Mouse (Mus musculus) ovary, postnatal 36 days (tissue): ENCODE data around the gene 2310033P09Rik.
A peak's percentile ranks its signal among the peaks of the same experiment; 100 is the strongest.

ENCODE experiments used
- DNase-seq: peaks from one replicate; pipeline ENCODE4 v3.0.0; 2022; ENCODE audit warnings: low spot score, mixed read lengths

2310033P09Rik gene

DNA sequence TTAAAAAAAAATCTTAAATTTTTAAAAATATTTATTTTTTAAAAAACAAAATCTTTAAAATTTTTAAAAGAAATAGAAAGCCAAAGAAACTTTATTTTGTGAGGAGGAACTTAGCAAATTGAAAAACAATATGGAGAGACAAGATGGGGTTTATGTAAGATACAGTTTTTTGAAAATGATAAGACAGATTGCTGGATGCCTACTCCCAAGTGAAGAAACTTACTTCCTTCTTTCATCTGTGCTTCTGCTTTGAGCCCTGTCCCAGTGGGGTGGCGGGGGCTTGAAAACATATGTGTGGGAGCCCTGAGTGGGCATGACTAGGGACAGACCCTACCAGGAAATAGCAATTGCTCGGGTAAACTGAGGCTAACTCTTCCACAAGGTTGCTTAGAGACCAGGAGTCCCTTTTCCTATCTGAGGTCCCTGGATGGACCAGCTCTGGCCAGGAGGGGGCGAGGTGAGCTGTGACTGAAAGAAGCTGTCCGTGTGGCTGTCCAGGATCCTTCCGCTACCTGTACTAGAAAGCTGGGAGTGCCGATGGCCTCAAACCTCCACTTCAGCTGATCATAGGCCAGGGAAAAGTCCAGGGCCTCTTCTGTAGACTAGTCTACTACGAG, 22.1 kb downstream of the 2310033P09Rik start:
- DNase-seq: peak; percentile 69

DNA sequence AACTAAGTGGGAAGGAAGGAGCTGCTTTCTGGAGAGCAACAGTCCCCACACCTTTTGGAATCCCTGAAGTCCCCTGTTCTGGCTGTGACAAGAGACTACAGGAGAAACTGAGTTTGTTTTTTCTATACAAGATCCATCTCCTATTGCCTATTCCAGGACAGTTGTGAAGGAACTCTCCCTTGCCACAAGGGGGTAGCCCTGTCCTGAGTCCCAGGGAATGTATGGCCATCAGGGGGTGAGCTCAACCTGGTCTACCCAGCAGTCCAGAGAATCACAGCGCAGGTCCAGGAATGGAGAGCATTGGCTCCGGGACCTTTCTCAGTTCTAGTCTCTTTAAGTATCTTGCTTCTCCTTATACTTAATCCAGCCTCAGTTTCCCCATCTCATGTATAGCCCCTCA, 24.7 kb downstream of the 2310033P09Rik start:
- no peak for DNase-seq

DNA sequence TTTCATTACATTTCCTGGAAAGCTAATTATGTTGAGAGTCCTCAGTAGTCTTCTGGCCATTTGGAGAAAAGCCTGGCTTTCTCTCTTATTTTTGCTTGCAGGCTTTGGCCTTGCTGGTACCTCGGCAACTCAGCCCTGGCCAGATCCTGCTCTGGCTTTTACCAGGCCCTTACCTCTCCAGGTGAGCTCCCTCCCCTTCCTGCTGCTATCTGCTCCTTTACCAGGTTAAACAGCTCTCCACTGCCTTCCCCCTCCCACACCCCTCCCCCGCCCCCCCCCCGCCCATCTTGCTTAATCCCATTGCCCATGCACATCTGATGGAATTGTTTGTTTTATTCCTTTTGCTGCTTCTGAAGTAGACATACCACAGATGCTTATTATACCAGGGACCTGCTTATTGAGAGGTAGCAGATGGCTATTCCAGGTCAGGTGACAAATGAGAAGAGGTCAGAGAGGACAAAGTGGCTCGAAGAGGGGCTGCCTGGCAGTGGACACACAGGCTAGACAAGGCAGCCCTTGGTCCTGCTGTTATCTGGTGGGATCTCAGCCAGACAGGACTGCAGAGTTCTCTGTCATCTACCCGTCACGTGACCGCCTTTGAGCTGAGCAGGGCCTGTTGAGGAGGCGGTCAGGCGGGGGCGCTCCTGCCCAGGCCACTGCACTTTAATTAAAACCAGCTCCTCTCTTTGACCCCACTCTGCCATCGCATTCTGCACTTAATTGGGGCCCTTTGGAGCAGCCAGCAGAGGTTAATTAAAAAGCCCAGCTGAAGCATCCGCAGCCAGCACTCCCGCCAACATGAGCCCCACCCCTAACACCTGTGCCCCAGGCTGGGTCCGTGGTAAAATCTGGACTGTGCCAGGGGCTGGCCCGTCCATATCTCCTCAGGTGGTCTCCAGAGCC, 30.7 kb downstream of the 2310033P09Rik start:
- peak; percentile 79 for DNase-seq

DNA sequence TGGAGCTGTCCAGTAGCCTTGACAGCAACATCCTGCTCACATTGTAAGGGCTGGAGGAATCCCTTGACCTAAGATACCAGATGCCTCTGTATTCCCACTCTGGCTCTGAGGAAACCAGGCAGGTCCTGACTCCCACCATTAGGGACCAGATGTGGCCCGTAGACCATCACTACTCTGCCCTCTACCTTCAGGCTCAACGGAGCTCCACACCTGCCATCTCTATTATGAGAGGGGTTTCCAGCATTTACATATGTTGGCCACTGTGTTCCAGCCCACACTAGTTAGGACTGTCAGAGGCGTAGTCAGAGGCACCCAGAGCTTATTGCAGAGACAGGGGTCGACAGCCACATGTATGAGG, 31.3 kb downstream of the 2310033P09Rik start:
- no peak for DNase-seq

DNA sequence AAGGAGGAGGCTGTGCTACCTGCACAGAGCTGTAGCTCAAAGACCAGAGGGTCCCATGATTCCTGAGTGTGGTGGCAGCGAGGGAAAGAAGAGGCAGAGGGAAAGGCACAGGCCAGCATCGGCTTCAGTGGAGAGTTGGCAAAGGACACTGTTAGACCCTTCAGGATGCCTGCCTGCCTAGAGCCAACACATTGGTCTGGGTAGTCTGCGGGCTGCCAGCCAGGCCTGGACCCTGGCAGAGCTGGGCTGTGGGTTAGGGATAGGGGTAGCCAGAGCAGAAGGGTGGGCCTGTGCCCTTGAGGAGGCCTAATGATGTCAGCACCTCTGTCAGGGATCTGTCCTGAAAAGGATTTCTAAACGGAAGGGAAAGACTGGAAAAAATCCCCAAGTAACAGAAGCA, 31.7 kb downstream of the 2310033P09Rik start:
- no peak for DNase-seq

DNA sequence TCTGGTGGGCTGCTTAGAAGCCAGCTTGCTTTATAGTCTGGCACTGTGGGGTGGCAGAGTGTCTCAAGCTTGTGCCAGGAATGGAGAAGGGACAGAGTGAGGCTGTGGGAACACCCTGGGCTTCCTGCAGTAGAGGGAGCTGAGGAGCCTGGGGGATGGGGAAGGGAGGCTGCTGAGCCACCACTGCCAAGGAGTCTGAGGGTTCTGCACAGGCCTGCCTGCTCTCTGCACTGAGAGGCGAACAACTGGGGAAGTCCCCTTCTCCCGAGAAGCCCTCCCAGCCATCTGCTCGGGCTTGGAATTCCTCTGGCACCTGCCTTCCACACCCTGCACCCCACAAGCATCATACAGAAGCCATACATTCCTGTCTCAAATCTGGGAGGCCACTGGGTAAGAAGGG, 33.7 kb downstream of the 2310033P09Rik start:
- no peak for DNase-seq

DNA sequence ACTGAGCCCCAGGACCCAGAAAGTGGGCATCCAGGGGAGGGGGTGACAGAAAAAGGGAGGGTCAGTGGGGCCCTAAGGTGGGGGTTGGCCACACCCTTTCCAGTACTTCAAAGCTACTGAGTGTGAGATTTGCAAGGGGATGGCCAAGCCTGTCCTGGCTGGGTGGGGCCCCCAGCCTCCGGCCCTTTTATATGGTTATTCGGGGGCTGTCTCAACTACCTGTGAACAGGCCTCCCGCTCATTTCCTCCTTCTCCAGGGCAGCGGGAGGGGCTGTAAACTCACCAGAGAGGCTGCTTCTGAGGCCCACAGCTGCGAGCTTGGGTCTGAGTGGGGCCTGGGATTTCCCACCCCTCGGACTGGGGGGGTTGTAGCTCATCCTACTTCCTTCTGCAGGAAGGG, 35.7 kb downstream of the 2310033P09Rik start:
- DNase-seq: no peak

DNA sequence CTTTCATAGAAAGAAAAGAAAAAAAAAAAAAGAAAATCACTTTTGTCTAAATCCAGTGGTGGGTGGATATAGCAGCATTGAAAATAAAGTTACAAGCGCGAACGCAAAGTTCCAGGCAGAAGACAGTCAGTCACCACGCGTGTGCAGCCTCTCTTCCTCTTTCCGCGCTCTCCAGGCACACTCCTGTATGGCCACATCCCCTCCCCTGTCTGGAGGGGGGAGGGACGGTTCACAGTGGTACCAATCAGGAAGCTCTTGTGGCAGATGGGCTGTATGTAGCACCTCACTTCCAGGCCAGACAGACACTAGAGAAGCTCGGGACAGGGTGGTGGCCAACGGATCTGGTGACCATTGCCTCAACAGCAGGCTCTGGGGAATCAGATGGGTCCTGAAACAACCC, 40.0 kb downstream of the 2310033P09Rik start:
- no peak for DNase-seq

DNA sequence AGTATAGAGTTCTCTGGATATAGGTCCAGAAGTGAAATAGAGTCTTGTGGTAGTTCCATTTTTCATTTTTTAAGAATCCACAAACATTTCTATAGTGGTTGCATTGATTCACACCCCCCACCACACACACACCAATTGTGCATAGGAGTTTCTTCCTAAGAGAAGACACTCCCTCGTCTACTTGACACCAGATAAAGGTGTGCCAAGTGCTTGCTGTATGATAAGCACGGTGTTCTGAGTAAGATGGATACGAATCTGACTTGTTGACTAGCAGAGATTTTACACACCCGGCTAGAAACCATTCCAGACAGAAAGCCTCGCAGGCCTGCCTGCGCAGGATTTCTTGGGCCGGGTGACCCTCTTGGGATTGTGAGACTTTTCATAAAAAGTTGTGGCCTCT, 51.5 kb downstream of the 2310033P09Rik start:
- DNase-seq: no peak
